Mouse (Mus musculus) intestine, embryonic 14.5 days (tissue): ENCODE measurements around the gene Nucks1. TPM values are rescaled to one million over a fixed set of nuclear protein-coding genes. Genes with fewer than 3 reads are reported as not detected.

Experiments used
- ATAC-seq: fragments of 200-750 bp; cut with Nextera tagmentation; replicated peaks from 2 replicates; pipeline ENCODE4 v1.8.0; 2017; ENCODE audit warnings: low read depth, moderate number of reproducible peaks, moderate TSS enrichment, moderate library complexity; ENCODE audit not compliant: low FRiP score, low TSS enrichment
- DNase-seq: peaks from one replicate; pipeline ENCODE4 v3.0.0-alpha.2; 2018; ENCODE audit warnings: low spot score
- H3K27ac ChIP-seq: fragments of 300-500 bp; sonication (generic); 2 replicates; pipeline ENCODE4 v1.5.1; 2014; ENCODE audit warnings: low read depth, mild to moderate bottlenecking, control low read depth
- H3K27me3 ChIP-seq: fragments of 300-500 bp; sonication (generic); replicated peaks from 2 replicates; pipeline ENCODE4 v1.6.1; 2014; ENCODE audit warnings: low read length, control low read depth; ENCODE audit not compliant: control insufficient read depth, insufficient read depth
- H3K36me3 ChIP-seq: fragments of 300-500 bp; sonication (generic); 2 replicates; pipeline ENCODE4 v1.6.1; 2014; ENCODE audit warnings: low read length, control low read depth; ENCODE audit not compliant: control insufficient read depth, insufficient read depth
- H3K4me1 ChIP-seq: fragments of 300-500 bp; sonication (generic); replicated peaks from 2 replicates; pipeline ENCODE4 v1.6.1; 2014; ENCODE audit warnings: low read length, control low read depth, mixed read lengths; ENCODE audit not compliant: control insufficient read depth, insufficient read depth
- H3K4me2 ChIP-seq: fragments of 300-500 bp; sonication (generic); 2 replicates; pipeline ENCODE4 v1.6.1; 2014; ENCODE audit warnings: low read length
- H3K4me3 ChIP-seq: fragments of 300-500 bp; sonication (generic); 2 replicates; pipeline ENCODE4 v1.5.1; 2014; ENCODE audit warnings: low read depth, low read length, control low read depth, mixed read lengths
- H3K9ac ChIP-seq: fragments of 300-500 bp; sonication (generic); 2 replicates; pipeline ENCODE4 v1.6.1; 2014; ENCODE audit warnings: mild to moderate bottlenecking, low read length
- H3K9me3 ChIP-seq: fragments of 300-500 bp; sonication (generic); 2 replicates; pipeline ENCODE4 v1.6.1; 2016; ENCODE audit warnings: low read length, control low read depth; ENCODE audit not compliant: control insufficient read depth
- WGBS: fragments of 180-500 bp; shearing (Covaris S2); extraction: QIAGEN DNeasy Blood & Tissue Kit; methylation state at CpG from one replicate; pipeline ENCODE4 v1.1.7; 2014; 5-methylcytosine and 5-hydroxymethylcytosine counted together
- polyA plus RNA-seq: library from polyadenylated mRNA; unstranded; fragments of >200 nt; fragmentation: Nextera tagmentation; extraction: Ambion mirVana; gene quantifications from 2 replicates; pipeline ENCODE4 v1.2.1, GENCODE M21; 2014

Gene Nucks1
- polyA plus RNA-seq, 1 experiment from 2014 or later: 52.5 TPM

DNA sequence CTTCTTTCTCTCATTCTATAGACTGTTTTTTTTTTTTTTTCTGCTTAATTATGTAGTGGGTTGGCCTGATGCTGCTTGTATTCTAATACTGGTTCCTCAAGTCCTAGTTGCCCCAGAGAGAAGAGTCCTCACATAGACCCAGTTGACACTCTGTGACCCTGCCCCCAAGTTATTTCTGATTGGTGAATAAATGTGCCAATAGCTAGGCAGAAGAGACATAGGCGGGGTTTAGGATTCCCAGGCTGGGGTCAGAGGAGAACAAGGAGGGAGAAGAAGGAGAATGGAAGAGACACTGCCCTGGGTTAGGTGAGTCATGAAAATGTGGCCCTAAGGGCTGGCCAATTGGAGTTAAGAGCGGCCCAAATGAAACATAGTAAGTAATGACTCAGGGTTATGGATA, 30.5 kb upstream of the Nucks1 start:
- ATAC-seq: no peak
- WGBS: 76% methylated on average over 2 of the region's 2 CpGs

DNA sequence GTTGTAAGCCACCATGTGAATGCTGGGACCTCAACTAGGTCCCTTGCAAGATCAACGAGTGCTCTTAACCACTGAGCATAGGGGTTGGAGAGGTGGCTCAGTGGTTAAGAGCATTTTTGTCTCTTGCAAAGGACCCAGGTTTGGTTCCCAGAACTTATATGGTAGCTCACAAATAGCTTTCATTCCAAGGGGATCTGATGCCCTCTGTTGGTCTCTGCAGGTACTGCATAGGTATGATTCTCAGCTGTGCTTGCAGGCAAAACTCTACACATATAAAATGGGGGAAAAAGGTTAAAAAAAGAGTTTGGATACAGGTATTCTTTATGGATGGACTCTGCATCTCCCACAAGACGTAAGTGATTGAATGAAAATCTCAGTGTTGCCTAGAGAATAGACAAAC, 27.5 kb upstream of the Nucks1 start:
- Histone ChIP-seq H3K9ac (no peak overlapping the region), H3K9me3 (no peaks in the 10 kb centered on the region), H3K27ac (no peak overlapping the region), H3K4me3 (no peak overlapping the region), H3K4me2 (no peak overlapping the region), H3K27me3 (no peaks in the 10 kb centered on the region), H3K36me3 (no peaks in the 10 kb centered on the region), H3K4me1 (no peaks in the 10 kb centered on the region)
- 50% methylated on average over 2 of the region's 2 CpGs for WGBS
- no peak for ATAC-seq
- DNase-seq: no peak

More for the DNA sequence above, 30.5 kb upstream of the Nucks1 start:
- H3K9me3 ChIP-seq: no peaks in the 10 kb centered on the region
- no peak overlapping the region for H3K4me3 ChIP-seq
- no peak overlapping the region for H3K9ac ChIP-seq
- no peaks in the 10 kb centered on the region for H3K36me3 ChIP-seq
- H3K27ac ChIP-seq: no peak overlapping the region
- no peaks in the 10 kb centered on the region for H3K27me3 ChIP-seq
- H3K4me1 ChIP-seq: no peaks in the 10 kb centered on the region
- H3K4me2 ChIP-seq: no peak overlapping the region
- DNase-seq: no peak

DNA sequence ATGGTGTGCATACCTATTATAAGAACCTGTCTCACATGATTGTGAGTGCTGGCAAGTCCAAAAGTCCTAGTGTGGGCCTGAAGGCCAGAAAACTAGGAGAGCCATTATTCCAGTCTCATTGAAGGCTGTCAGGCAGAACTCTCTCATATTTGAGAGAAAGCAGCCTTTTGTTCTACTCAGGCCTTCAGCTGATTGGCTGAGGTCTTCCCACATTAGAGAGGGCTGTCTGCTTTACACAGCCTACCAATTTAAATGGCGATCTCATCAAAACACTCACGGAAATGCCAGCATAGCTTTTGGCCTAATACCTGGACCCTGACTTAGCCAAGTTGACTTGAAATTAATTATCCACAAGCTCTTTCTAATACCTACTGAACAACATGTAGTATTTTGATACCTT, 24.2 kb upstream of the Nucks1 start:
- no peak for DNase-seq
- 75% methylated on average over 2 of the region's 2 CpGs for WGBS

DNA sequence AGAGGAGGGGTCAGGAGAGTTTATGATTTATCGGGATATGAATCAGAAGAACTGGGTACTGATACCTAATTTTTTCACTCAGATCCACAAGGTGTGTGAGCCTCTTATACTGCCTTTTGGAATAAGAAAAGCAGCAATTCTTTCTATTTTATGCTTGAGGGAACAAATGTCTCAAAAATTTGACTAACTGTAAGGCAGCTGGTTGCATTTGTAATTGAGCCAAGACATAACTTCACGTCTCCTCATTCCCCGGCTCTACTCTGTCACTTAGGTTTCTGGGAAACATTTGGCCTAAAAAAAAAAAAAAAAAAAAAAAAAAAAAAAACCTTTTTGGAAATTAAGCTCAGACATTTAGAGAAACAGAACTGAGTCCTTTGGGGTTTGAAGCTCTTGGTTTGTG, 23.7 kb upstream of the Nucks1 start:
- no peaks in the 10 kb centered on the region for H3K9me3 ChIP-seq
- H3K4me1 ChIP-seq: no peaks in the 10 kb centered on the region
- H3K27ac ChIP-seq: no peak overlapping the region
- H3K4me2 ChIP-seq: no peak overlapping the region
- H3K9ac ChIP-seq: no peak overlapping the region
- no peaks in the 10 kb centered on the region for H3K27me3 ChIP-seq
- H3K4me3 ChIP-seq: no peak overlapping the region
- H3K36me3 ChIP-seq: no peaks in the 10 kb centered on the region
- WGBS: 77% methylated on average over 3 of the region's 3 CpGs
- no peak for DNase-seq
- ATAC-seq: no peak

More for the DNA sequence above, 24.2 kb upstream of the Nucks1 start:
- Histone ChIP-seq H3K4me2 (no peak overlapping the region), H3K4me3 (no peak overlapping the region), H3K9ac (no peak overlapping the region), H3K4me1 (no peaks in the 10 kb centered on the region), H3K27me3 (no peaks in the 10 kb centered on the region), H3K36me3 (no peaks in the 10 kb centered on the region), H3K9me3 (no peaks in the 10 kb centered on the region), H3K27ac (no peak overlapping the region)
- no peak for ATAC-seq

DNA sequence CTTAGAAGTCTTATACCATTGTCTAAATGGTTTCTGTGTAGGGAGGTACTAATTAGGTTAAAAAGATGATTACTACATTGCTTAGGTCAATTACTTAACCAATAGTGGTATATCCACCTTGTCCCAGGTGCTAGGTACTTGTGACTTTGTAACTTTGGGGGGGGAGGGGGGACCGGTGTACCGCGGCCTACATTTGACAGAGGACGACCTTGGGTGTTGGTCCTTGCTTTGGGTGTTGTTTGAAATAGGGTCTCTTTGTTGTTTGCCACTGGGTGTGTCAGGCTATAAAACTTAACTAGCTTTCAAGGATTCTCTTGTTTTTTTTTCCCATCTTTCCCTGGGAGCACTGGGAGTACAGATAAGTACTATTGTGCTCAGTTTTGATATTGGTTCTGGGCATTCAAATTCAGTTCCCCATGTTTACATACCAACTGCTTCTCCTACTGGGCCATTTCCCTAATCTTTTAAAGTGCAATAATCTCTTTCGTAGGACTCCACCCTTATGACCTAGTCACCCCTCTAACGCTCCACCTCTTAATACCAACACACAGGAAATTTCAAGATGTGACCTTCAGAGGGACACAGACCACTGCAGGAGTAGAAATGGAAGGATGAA, 20.2 kb upstream of the Nucks1 start:
- no peak for DNase-seq
- H3K4me1 ChIP-seq: no peaks in the 10 kb centered on the region
- WGBS: 45% methylated on average over 6 of the region's 6 CpGs
- no peaks in the 10 kb centered on the region for H3K9me3 ChIP-seq
- no peak overlapping the region for H3K27ac ChIP-seq
- no peaks in the 10 kb centered on the region for H3K36me3 ChIP-seq
- H3K9ac ChIP-seq: no peak overlapping the region
- no peaks in the 10 kb centered on the region for H3K27me3 ChIP-seq
- H3K4me2 ChIP-seq: no peak overlapping the region
- H3K4me3 ChIP-seq: no peak overlapping the region
- no peak for ATAC-seq

DNA sequence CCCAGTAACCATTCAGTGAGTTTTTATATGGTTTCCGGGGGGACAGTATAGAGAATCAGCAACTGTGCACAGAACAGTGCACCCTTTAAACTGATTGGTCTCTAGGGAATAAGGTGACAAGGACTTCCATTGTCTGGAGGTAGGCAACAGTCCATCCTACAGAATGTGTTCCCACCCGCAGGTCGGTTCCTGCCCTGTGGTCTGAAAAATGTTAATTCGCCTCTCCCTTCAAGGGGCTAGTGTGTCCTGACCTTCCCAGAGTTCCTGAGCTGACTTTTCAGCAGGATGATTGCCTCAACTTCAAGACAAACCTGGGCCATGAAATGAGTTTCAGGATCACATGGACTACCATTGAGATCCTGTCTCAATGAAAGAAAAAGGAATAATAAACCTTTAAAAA, 18.9 kb upstream of the Nucks1 start:
- no peaks in the 10 kb centered on the region for H3K4me1 ChIP-seq
- no peak overlapping the region for H3K9ac ChIP-seq
- H3K4me3 ChIP-seq: no peak overlapping the region
- no peak for ATAC-seq
- H3K36me3 ChIP-seq: no peaks in the 10 kb centered on the region
- no peaks in the 10 kb centered on the region for H3K27me3 ChIP-seq
- no peak for DNase-seq
- 72% methylated on average over 4 of the region's 4 CpGs for WGBS
- H3K4me2 ChIP-seq: no peak overlapping the region
- H3K27ac ChIP-seq: no peak overlapping the region
- H3K9me3 ChIP-seq: no peaks in the 10 kb centered on the region

DNA sequence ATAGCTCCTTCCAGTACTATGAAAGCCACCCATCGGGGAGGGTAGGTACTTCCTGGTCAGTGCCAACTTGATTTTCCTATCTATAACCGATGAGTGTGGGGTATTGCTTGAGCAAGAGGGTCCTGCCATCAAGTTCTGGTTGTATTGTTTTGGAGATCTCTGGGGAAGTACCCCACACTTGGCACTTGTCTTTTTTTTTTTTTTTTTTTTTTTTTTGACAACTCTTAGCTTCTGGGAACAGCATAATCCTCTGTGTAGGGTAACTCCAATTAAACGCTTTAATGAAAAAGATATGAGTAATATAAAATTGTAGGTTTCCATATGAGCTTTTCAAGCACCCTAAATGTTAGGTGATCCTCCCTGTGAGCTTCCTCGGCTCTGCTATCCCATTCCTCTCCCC, 7.7 kb upstream of the Nucks1 start:
- H3K27ac ChIP-seq: no peak overlapping the region
- H3K4me3 ChIP-seq: no peak overlapping the region
- no peak for ATAC-seq
- no peak overlapping the region for H3K9ac ChIP-seq
- no peaks in the 10 kb centered on the region for H3K27me3 ChIP-seq
- WGBS: 90% methylated on average over 4 of the region's 4 CpGs
- H3K4me2 ChIP-seq: no peak overlapping the region
- DNase-seq: no peak
- no peaks in the 10 kb centered on the region for H3K36me3 ChIP-seq
- no peaks in the 10 kb centered on the region for H3K9me3 ChIP-seq
- no peaks in the 10 kb centered on the region for H3K4me1 ChIP-seq

DNA sequence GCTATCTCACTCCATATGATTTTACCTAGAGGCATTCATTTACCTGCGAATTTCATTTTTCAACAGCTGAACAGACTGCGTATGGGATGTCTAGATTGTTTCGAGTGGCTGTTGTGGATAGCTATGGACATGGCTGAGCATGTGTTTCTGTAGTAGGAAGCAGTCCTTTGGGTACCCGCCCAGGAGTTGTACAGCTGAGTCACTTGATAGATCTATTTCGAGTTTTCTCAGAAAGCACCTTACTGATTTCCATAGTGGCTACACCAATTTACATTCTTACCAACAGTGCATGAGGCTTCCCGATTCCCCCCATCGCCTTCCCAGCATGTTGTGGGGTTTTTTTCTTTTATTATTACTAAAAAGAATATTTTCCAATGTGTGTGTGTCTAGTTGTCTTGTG, 7.1 kb upstream of the Nucks1 start:
- H3K9me3 ChIP-seq: no peaks in the 10 kb centered on the region
- H3K27me3 ChIP-seq: no peaks in the 10 kb centered on the region
- H3K4me1 ChIP-seq: no peaks in the 10 kb centered on the region
- DNase-seq (no peak), ATAC-seq (no peak)
- H3K4me3 ChIP-seq: no peak overlapping the region
- no peak overlapping the region for H3K27ac ChIP-seq
- 89% methylated on average over 7 of the region's 7 CpGs for WGBS
- no peaks in the 10 kb centered on the region for H3K36me3 ChIP-seq
- no peak overlapping the region for H3K4me2 ChIP-seq
- H3K9ac ChIP-seq: no peak overlapping the region

DNA sequence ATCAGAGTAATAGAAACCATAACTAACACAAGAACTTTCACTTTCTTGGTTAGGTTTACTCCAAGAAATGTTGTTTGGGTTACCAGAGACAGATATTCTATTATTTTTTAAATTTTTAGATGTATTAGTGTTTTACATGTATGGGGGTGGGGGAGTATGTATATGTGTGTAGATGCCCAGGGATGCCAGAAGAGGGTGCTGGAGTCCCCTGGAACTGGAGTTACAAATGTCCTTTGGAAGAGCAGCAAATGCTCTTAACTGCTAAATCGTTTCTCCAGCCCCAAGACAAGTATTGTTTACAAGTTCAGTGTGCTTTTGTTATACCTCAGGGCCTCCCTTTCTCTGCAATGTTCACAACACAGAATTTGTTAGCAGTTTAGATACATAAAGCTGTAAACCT, 4.8 kb upstream of the Nucks1 start:
- Histone ChIP-seq H3K36me3 (no peaks in the 10 kb centered on the region), H3K9me3 (no peaks in the 10 kb centered on the region), H3K27me3 (no peaks in the 10 kb centered on the region), H3K4me3 (no peak overlapping the region), H3K4me2 (no peak overlapping the region), H3K4me1 (no peaks in the 10 kb centered on the region), H3K27ac (no peak overlapping the region), H3K9ac (no peak overlapping the region)
- DNase-seq (no peak), ATAC-seq (no peak)
- 4% methylated on average over 1 of the region's 1 CpGs for WGBS
